Mouse (Mus musculus) kidney, postnatal 0 days (tissue): Measurements from ENCODE around the gene Igsf21. TPM values are rescaled to one million over a fixed set of nuclear protein-coding genes. Genes with fewer than 3 reads are reported as not detected.

Source experiments
- ATAC-seq: fragments of 200-750 bp; cut with Nextera tagmentation; replicated peaks from 2 replicates; pipeline ENCODE4 v1.8.0; 2017; ENCODE audit warnings: low read depth, moderate number of reproducible peaks, moderate TSS enrichment, moderate library complexity; ENCODE audit not compliant: low FRiP score
- DNase-seq: peaks from one replicate; pipeline ENCODE4 v3.0.0-alpha.2; 2016; ENCODE audit warnings: low spot score
- H3K27ac ChIP-seq: fragments of 300-500 bp; sonication (generic); 2 replicates; pipeline ENCODE4 v1.5.1; 2014; ENCODE audit warnings: mild to moderate bottlenecking
- H3K27me3 ChIP-seq: fragments of 300-500 bp; sonication (generic); 2 replicates; pipeline ENCODE4 v1.6.1; 2014; ENCODE audit warnings: low read length, mixed read lengths; ENCODE audit not compliant: insufficient read depth
- H3K36me3 ChIP-seq: fragments of 300-500 bp; sonication (generic); 2 replicates; pipeline ENCODE4 v1.6.1; 2014; ENCODE audit warnings: low read length, mixed read lengths; ENCODE audit not compliant: insufficient read depth
- H3K4me1 ChIP-seq: fragments of 300-500 bp; sonication (generic); replicated peaks from 2 replicates; pipeline ENCODE4 v1.6.1; 2014; ENCODE audit warnings: antibody characterized with exemption, low read length, mixed read lengths; ENCODE audit not compliant: insufficient read depth
- H3K4me2 ChIP-seq: fragments of 300-500 bp; sonication (generic); 2 replicates; pipeline ENCODE4 v1.6.1; 2014; ENCODE audit warnings: mild to moderate bottlenecking, low read length, moderate library complexity, mixed read lengths
- H3K4me3 ChIP-seq: fragments of 300-500 bp; sonication (generic); replicated peaks from 2 replicates; pipeline ENCODE4 v1.5.1; 2014; ENCODE audit warnings: low read depth, low read length
- H3K9ac ChIP-seq: fragments of 300-500 bp; sonication (generic); 2 replicates; pipeline ENCODE4 v1.6.1; 2014; ENCODE audit warnings: low read depth, low read length
- H3K9me3 ChIP-seq: fragments of 300-500 bp; sonication (generic); replicated peaks from 2 replicates; pipeline ENCODE4 v1.6.1; 2016; ENCODE audit warnings: low read length, inconsistent platforms, mixed read lengths
- CTCF ChIP-seq: IDR thresholded peaks from 2 replicates; pipeline ENCODE4 v1.5.1; 2016; ENCODE audit warnings: antibody characterized with exemption, low read depth, mild to moderate bottlenecking, moderate library complexity
- WGBS: fragments of 180-500 bp; shearing (Covaris S2); extraction: QIAGEN DNeasy Blood & Tissue Kit; methylation state at CpG from one replicate; pipeline ENCODE4 v1.1.7; 2014; 5-methylcytosine and 5-hydroxymethylcytosine counted together
- polyA plus RNA-seq: library from polyadenylated mRNA; unstranded; fragments of >200 nt; fragmentation: Nextera tagmentation; extraction: Ambion mirVana; gene quantifications from 2 replicates; pipeline ENCODE4 v1.2.1, GENCODE M21; 2015

Igsf21 gene
- polyA plus RNA-seq, 1 experiment from 2014 or later = 1.3 TPM

DNA sequence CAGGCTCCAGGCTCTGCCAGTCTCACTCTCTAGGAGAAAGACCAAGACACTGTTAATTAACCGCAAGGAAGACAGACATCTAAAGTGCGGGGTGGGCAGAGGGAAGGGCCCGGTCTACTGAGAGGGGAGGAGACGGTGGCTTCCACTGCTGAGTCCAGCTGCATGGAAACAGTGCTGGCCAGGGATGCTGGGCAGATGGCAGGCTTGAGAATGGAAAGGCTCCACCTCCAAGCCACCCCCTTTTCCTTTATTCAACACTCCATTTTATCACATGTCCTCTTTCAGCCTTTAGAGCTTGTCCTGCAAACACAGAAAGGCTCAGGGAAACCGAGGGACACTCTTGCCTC is 216.6 kb downstream of the Igsf21 start:
- TF ChIP-seq CTCF = no peak
- no peak overlapping the region for H3K4me3 ChIP-seq
- H3K4me2 ChIP-seq = no peak overlapping the region
- ATAC-seq (no peak), DNase-seq (no peak)
- no peak overlapping the region for H3K27ac ChIP-seq
- H3K4me1 ChIP-seq = no peaks in the 10 kb centered on the region
- no peaks in the 10 kb centered on the region for H3K36me3 ChIP-seq
- H3K9me3 ChIP-seq = no peaks in the 10 kb centered on the region
- WGBS = 24% methylated on average over 5 of the region's 5 CpGs
- no peak overlapping the region for H3K9ac ChIP-seq
- no peaks in the 10 kb centered on the region for H3K27me3 ChIP-seq

DNA sequence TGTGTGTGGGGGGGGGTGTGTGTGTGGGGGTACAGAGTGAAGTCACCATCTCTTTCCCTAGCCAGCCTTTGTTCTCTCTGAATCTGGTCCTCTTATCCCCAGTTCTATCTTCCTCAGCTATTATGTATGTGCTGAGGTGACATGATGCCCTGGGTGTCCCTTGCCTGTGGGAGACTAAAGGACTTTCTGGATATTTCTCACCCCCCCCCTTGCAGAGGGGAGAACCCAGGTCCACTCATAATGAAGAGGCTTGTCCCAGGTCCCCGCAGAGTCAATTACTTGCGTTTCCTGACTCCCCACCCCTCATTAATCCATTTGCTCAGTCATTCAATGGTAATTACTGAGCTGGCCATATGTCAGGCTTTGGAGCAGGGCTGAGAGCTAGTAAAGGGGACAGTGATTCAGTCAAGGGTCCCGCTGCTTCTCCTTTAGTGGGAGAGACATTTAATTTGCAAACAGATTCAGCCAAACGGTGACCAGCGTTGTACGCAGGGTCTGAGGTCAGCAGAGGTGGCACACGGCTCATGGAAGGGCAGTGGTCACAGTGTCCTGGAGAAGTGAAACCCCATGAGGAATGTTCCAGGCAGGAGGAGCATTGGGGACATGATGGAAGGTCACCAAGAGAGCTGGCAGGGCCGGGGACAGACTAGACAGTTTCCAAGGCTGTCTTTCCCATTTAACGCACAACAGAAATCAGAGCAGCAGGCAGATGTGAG is 217.1 kb downstream of the Igsf21 start:
- H3K9ac ChIP-seq = no peak overlapping the region
- no peak overlapping the region for H3K27ac ChIP-seq
- no peaks in the 10 kb centered on the region for H3K36me3 ChIP-seq
- H3K9me3 ChIP-seq = no peaks in the 10 kb centered on the region
- no peak for ATAC-seq
- H3K4me3 ChIP-seq = no peak overlapping the region
- no peaks in the 10 kb centered on the region for H3K4me1 ChIP-seq
- no peak for TF ChIP-seq CTCF
- no peaks in the 10 kb centered on the region for H3K27me3 ChIP-seq
- no peak overlapping the region for H3K4me2 ChIP-seq
- WGBS = 24% methylated on average over 9 of the region's 9 CpGs
- DNase-seq = no peak

DNA sequence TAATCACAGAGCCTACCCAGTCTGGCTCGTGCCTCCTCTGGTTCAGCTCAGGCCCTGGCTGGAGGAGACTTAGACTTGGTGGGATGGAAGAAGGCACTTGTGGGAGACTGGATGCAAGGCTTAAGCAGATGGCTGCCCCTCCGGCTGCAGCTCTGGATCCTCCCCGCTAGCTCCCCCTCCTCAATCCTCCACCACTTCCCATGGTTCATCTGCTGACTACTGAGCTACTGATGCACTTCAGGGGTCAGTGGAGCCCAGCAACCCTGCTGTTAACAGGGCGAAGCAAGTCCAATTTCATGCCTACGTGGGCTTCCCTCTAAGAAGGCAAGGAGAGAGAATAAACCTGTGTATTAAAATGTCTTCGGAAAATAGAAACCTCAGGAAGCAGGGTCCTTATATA is 222.8 kb downstream of the Igsf21 start:
- ATAC-seq = no peak
- no peaks in the 10 kb centered on the region for H3K36me3 ChIP-seq
- DNase-seq = peak; percentile 47
- no peak overlapping the region for H3K27ac ChIP-seq
- no peaks in the 10 kb centered on the region for H3K9me3 ChIP-seq
- no peak overlapping the region for H3K4me2 ChIP-seq
- 44% methylated on average over 6 of the region's 6 CpGs for WGBS
- no peaks in the 10 kb centered on the region for H3K27me3 ChIP-seq
- TF ChIP-seq CTCF = no peak
- no peaks in the 10 kb centered on the region for H3K4me1 ChIP-seq
- no peak overlapping the region for H3K4me3 ChIP-seq
- H3K9ac ChIP-seq = no peak overlapping the region

DNA sequence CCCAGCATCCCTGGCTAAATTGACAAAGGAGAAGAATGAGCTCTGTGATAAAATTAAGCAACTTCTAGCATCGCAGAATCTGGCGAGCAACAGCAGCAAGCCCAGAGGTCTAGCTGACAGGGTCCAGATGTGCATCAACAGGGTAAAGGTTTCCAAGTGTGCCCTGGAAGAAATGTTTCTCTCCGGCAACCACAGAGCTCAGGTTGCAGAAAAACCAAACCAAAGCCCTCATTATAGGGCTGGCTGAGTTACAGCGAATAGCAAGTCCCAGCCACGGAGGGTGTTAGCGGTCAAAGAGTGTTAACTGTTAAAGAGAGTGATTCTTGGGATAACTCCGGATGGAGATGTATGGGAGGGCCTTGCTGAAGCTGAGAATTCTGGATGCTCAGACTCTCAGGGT is 230.7 kb downstream of the Igsf21 start:
- DNase-seq (no peak), ATAC-seq (no peak)
- no peak for TF ChIP-seq CTCF
- Histone ChIP-seq H3K4me2 (no peak overlapping the region), H3K4me3 (no peak overlapping the region), H3K36me3 (no peaks in the 10 kb centered on the region), H3K9me3 (no peaks in the 10 kb centered on the region), H3K27me3 (no peaks in the 10 kb centered on the region), H3K27ac (no peak overlapping the region), H3K9ac (no peak overlapping the region), H3K4me1 (no peaks in the 10 kb centered on the region)
- 27% methylated on average over 7 of the region's 7 CpGs for WGBS

DNA sequence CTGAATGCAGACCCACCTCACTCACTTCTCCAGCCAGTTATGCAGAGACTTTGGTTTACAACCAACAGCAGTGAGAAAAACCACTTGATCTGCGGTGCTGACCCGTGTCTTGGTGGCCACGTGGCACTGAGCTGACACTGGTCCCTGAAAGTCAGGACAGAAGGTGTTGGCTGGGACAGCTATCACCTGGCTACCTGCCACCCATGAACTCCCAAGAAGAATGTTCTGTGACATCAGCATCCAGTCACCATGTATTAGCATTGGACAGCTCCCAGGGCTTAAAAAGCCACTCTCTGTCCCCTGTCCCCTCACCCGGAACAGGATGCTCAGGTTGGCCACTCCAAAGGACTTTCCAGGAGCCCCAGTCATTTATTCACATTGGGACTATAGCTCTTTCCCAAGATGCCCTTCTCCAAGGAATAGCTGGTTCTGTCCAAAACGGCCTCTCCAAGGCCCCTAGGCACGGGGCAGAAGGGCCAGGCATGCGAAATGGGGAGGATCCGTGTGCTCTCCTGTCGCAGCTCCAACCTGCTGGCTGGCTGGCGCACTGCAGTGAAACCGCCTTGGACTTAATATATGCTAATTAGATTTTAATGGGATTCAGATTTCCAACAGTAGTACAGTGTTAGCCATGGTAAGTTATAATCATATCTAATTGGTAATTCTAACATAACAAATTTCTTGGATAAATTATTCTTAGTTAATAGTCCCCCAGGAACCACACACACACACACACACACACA is 235.7 kb downstream of the Igsf21 start:
- 60% methylated on average over 11 of the region's 11 CpGs for WGBS
- Histone ChIP-seq H3K27ac (no peak overlapping the region), H3K4me2 (no peak overlapping the region), H3K4me3 (no peak overlapping the region), H3K4me1 (no peaks in the 10 kb centered on the region), H3K9ac (no peak overlapping the region), H3K36me3 (no peaks in the 10 kb centered on the region), H3K9me3 (no peaks in the 10 kb centered on the region), H3K27me3 (no peaks in the 10 kb centered on the region)
- 0 out of 2 replicates have a peak, but pooled peaks have one; percentile 24 for TF ChIP-seq CTCF
- no peak for DNase-seq
- ATAC-seq = no peak

DNA sequence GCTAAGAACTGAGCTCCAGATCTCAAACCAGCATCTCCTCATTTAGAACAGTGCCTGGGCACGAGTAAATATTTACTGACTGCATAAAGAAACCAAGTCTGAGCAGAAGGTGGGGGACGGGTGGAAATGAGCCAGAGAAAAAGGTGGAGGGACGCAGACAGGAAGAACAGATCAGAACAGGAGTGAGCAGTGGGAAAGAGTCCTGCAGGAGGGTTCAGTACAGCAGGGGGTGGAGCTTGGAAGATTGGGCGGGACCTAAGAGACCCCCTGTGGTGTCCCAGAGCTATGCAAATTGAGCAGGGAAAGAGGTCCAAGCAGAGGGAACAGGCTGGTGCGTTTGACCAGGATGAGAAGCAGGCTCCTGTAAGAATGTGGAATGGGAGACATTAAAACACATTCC is 241.7 kb downstream of the Igsf21 start:
- Histone ChIP-seq H3K4me3 (no peak overlapping the region), H3K27me3 (peaks cover 9% of the 10 kb centered on the region; the same call in 1 of the 2 replicates), H3K9me3 (no peaks in the 10 kb centered on the region), H3K4me2 (peak overlapping the region; percentile 33; the same call in 1 of the 2 replicates), H3K4me1 (no peaks in the 10 kb centered on the region), H3K27ac (no peak overlapping the region), H3K9ac (no peak overlapping the region), H3K36me3 (no peaks in the 10 kb centered on the region)
- DNase-seq (peak; percentile 18), ATAC-seq (no peak)
- WGBS = 9% methylated on average over 5 of the region's 5 CpGs
- TF ChIP-seq CTCF = no peak
